Mouse (Mus musculus) kidney, adult 2 months (tissue): ENCODE results near the gene Fpgs. TPM values are rescaled to one million over a fixed set of nuclear protein-coding genes. Genes with fewer than 3 reads are reported as not detected.

Experiments used
- DNase-seq: peaks from one replicate; pipeline ENCODE4 v3.0.0; 2021
- H3K27ac ChIP-seq: fragments of 200-500 bp; 2 replicates; pipeline ENCODE4 v1.5.1; 2012; ENCODE audit warnings: low read depth, low read length, control low read depth, inconsistent platforms; ENCODE audit not compliant: insufficient read depth
- H3K27me3 ChIP-seq: fragments of 200-500 bp; replicated peaks from 2 replicates; pipeline ENCODE4 v1.6.1; 2012; ENCODE audit warnings: mild to moderate bottlenecking, moderate library complexity, low read length, inconsistent platforms; ENCODE audit not compliant: control insufficient read depth, insufficient read depth
- H3K36me3 ChIP-seq: fragments of 200-500 bp; 2 replicates; pipeline ENCODE4 v1.6.1; 2012; ENCODE audit warnings: mild to moderate bottlenecking, moderate library complexity, low read length, inconsistent platforms; ENCODE audit not compliant: control insufficient read depth, insufficient read depth
- H3K4me1 ChIP-seq: fragments of 200-500 bp; 2 replicates; pipeline ENCODE4 v1.6.1; 2011; ENCODE audit warnings: low read length; ENCODE audit not compliant: control insufficient read depth, insufficient read depth
- H3K4me3 ChIP-seq: fragments of 200-500 bp; 2 replicates; pipeline ENCODE4 v1.5.1; 2011; ENCODE audit warnings: mild to moderate bottlenecking, low read depth, low read length, control low read depth; ENCODE audit not compliant: insufficient read depth
- CTCF ChIP-seq: fragments of 200-500 bp; conservative IDR thresholded peaks from 2 replicates; pipeline ENCODE4 v1.5.1; 2011; ENCODE audit warnings: low read depth, mild to moderate bottlenecking, control low read depth, low read length, moderate library complexity, mixed read lengths; ENCODE audit not compliant: insufficient read depth, insufficient read length
- POLR2A ChIP-seq: fragments of 200-500 bp; IDR thresholded peaks from one replicate; pipeline ENCODE4 v1.6.1; 2011; ENCODE audit warnings: low read depth, low read length, control low read depth
- WGBS: fragments of 180-500 bp; shearing (Covaris S2); methylation state at CpG from one replicate; pipeline ENCODE4 v1.1.7; 2018; 5-methylcytosine and 5-hydroxymethylcytosine counted together
- polyA plus RNA-seq: library from polyadenylated mRNA; depleted of rRNA; stranded (reverse); fragments of >200 nt; gene quantifications from 2 replicates; pipeline ENCODE4 v1.2.3, GENCODE M21; 2012

Gene Fpgs
- polyA plus RNA-seq, 1 experiment = 147 TPM

DNA sequence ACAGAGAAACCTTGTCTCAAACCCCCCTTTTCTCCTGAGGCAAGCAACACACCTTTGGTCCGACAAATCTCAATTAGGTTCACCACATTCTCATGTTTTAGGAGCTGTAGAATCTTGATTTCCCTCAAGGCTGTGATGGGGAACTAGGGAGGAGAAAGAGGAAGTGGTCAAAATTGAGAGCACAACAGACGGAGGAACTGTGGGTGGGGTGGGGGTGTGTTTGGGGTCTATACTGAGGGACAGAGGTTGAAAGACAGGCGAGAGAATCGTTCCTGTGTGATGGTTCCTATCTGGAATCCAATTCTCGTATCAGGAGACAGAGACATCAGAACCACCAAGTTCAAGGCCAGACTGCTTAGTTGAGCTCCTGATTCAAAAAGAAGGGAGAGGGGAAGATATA, 6.5 kb upstream of the Fpgs start:
- 80% methylated on average over 5 of the region's 5 CpGs for WGBS
- H3K4me3 ChIP-seq = no peak overlapping the region
- no peaks in the 10 kb centered on the region for H3K27me3 ChIP-seq
- peaks cover 8% of the 10 kb centered on the region; the same call in 1 of the 2 replicates for H3K4me1 ChIP-seq
- DNase-seq = no peak
- H3K27ac ChIP-seq = no peak overlapping the region
- H3K36me3 ChIP-seq = peaks cover 18% of the 10 kb centered on the region
- no peak for TF ChIP-seq CTCF
- TF ChIP-seq POLR2A = no peak

DNA sequence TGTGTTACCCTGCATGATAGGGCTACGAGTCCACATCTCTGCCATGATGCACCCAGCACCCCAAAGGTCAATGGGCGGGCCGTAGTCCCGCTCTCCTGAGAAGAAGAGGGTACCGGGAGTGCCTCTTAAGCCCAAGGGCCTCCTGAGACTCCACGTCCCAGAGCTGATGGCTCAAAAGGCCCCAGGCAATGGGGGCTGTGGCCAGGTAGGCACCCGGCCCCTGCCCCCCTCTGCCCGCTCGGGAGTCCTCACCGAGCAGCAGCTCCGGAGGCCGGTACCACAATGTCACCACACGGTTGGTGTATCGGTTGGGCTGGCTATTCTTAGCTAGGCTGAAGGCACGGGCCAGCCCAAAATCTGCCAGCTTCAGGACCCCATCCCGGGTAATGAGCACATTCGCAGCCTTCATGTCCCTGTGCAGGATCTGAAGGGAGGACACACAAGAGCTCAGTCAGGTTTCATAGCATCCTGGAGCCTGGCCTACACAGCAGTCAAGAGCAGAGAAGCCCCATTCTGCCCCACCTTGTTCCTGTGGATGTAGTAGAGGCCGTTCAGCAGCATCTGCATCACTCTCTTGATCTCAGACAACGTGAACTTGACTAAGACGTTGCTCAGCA, 5.7 kb upstream of the Fpgs start:
- H3K27ac ChIP-seq = no peak overlapping the region
- WGBS = 83% methylated on average over 20 of the region's 20 CpGs
- no peak overlapping the region for H3K4me3 ChIP-seq
- peaks cover 15% of the 10 kb centered on the region for H3K4me1 ChIP-seq
- DNase-seq = no peak
- no peaks in the 10 kb centered on the region for H3K27me3 ChIP-seq
- peaks cover 18% of the 10 kb centered on the region for H3K36me3 ChIP-seq
- TF ChIP-seq POLR2A (no peak), CTCF (no peak)

DNA sequence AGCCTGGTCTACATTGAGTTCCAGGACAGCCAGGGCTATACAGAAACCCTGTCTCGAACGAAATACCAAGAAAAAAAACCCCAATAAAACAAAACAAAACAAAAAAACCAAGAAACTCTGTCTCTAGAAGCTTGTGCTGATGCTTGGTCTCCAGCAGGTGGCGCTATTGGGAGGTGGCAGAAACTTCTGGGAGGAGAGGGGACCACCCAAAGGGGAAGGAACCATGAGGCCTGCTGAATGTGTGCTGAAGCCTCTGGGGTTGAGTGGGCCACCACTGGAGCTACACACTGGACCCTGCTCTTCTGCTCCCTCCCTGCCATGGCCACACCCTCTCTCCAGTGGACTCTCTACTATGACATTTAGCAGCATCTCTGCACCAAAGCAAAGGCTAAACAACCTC, 4.7 kb upstream of the Fpgs start:
- DNase-seq = no peak
- no peak overlapping the region for H3K27ac ChIP-seq
- peaks cover 18% of the 10 kb centered on the region for H3K36me3 ChIP-seq
- H3K27me3 ChIP-seq = no peaks in the 10 kb centered on the region
- peaks cover 17% of the 10 kb centered on the region for H3K4me1 ChIP-seq
- 24% methylated on average over 3 of the region's 3 CpGs for WGBS
- TF ChIP-seq CTCF = peak; percentile 67
- no peak for TF ChIP-seq POLR2A
- H3K4me3 ChIP-seq = no peak overlapping the region

DNA sequence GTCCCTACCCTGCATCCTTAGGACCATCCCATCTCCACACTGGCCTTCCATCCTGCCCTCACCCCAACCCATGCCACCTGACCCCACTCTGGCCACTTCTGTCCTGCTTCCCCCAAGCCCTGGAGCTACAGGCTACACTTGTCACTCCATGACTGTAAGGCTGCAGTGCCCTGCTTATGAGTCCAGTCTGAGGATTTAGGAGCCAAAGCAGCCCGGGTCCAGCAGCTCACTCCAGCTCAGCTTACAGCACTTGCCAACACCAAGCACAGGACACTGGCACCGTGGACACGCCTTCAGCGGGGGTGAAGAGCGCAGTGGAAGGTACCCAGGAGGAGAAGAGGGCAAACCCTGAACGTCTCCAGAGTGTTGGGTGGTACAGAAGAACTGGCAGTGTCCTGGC, 3.0 kb upstream of the Fpgs start:
- Histone ChIP-seq H3K27ac (no peak overlapping the region), H3K4me1 (peaks cover 18% of the 10 kb centered on the region), H3K27me3 (no peaks in the 10 kb centered on the region), H3K36me3 (peaks cover 18% of the 10 kb centered on the region), H3K4me3 (no peak overlapping the region)
- DNase-seq = no peak
- TF ChIP-seq POLR2A = no peak
- TF ChIP-seq CTCF = no peak
- WGBS = 82% methylated on average over 6 of the region's 6 CpGs

DNA sequence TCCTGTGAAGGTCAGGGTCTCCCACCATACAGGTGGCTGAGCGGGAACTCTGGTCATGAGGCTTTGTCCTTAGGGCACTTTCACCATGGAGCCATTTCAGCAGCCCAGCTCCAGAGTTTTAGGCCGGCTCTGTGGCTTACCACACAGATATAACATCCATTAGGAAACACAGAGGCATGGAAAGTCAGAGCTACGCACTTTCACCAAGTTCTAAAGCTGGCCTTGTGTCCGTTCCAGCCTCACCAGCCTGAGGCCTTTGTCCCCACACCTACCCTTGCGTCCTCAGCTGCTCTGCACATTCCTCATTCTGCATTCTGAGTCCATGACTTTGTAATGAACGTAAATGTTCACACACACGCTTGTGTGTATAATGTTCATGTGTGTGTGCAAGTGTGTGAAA, 1.1 kb upstream of the Fpgs start:
- Histone ChIP-seq H3K27ac (peak overlapping the region; percentile 68), H3K4me1 (peaks cover 21% of the 10 kb centered on the region), H3K36me3 (peaks cover 18% of the 10 kb centered on the region), H3K4me3 (no peak overlapping the region), H3K27me3 (no peaks in the 10 kb centered on the region)
- 61% methylated on average over 7 of the region's 7 CpGs for WGBS
- TF ChIP-seq CTCF (no peak), POLR2A (no peak)
- DNase-seq = peak; percentile 38

DNA sequence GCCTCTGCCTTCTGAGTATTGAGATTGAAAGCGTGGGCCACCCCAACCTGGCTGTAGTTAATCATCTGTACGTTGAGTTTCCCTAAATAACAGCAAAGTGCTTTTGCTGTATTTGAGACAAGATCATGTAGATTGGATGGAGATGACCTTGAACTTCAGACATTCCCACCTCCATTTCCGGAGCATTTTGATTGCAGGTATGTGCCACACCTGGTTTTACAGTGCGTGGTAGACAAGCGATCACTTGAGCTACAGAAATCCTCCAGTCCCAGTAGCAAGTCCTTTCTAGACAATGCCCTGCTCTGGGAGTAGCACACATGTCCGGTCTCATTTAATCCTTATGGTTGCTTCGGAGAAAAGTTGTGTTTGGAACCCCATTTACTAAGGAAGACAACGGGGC, 899 bp downstream of the Fpgs start:
- WGBS = 73% methylated on average over 8 of the region's 8 CpGs
- peaks cover 26% of the 10 kb centered on the region for H3K4me1 ChIP-seq
- peak overlapping the region; percentile 68 for H3K27ac ChIP-seq
- peaks cover 10% of the 10 kb centered on the region; the same call in 1 of the 2 replicates for H3K36me3 ChIP-seq
- H3K4me3 ChIP-seq = peak overlapping the region; percentile 29
- TF ChIP-seq CTCF (no peak), POLR2A (no peak)
- no peak for DNase-seq
- no peaks in the 10 kb centered on the region for H3K27me3 ChIP-seq

DNA sequence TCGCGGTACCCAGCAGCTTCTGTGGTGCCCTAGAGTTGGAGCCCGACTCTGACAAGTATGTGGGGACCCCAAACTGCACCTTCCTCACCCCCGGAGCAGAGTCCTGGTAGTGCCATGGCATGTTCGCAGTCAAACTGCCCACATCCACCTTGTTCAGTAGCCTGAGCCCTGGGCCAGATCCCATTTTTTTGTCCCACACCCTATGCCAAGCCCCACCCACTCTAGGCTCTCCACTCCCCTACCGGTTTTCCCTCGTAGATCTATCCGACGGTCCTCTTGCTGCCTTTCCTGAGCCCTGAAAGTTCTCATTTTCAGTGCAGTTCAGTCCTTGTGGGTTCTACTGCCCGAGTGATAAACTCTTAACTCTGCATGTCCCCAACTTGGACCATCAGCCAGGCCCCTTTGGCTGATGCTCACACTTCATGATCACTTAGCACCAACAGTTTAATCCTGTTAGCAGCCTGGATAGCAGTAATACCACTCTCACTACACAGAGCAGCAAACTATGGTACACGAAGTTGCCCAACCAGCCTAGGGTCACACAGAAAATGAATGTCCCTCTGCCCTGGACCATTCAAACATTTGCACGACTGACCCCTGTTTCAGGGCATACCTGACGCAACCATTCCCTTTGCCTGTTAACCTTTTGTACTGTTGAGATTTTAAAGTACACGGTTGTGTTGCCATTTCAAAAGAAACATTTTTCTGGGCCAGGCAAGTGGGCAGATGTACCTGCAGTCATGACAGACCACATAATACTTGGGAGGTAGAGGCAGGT, 2.8 kb downstream of the Fpgs start:
- H3K27ac ChIP-seq = peak overlapping the region; percentile 42

More for the DNA sequence above, 2.8 kb downstream of the Fpgs start:
- H3K36me3 ChIP-seq = peaks cover 2% of the 10 kb centered on the region; the same call in 1 of the 2 replicates
- TF ChIP-seq CTCF (no peak), POLR2A (no peak)
- DNase-seq = peak; percentile 69
- H3K4me3 ChIP-seq = peak overlapping the region; percentile 7; the same call in 1 of the 2 replicates
- peaks cover 26% of the 10 kb centered on the region for H3K4me1 ChIP-seq
- 62% methylated on average over 14 of the region's 14 CpGs for WGBS
- H3K27me3 ChIP-seq = no peaks in the 10 kb centered on the region
